Mouse (Mus musculus) kidney, adult 9 months (tissue): ENCODE measurements at regions not wholly inside any gene's neighbourhood (a gene's known extent, or its start where the extent isn't known, plus 50 kb on each side); places are given as distances from the start of the nearest gene placed in this dataset.

Experiments used
- DNase-seq: peaks from one replicate; pipeline ENCODE4 v3.0.0; 2022

- DNase-seq: no peak
Observed at GRCm38 (mm10) chr10:68378212-68378611, 99.7 kb upstream of the Arid5b start.

GRCm38 (mm10) chr10:68377479-68377878 lies 98.9 kb upstream of the Arid5b start:
- DNase-seq: no peak

GRCm38 (mm10) chr10:68373875-68374274 lies 95.3 kb upstream of the Arid5b start:
- DNase-seq: no peak

GRCm38 (mm10) chr10:68371785-68372184 lies 93.2 kb upstream of the Arid5b start:
- DNase-seq: no peak

- no peak for DNase-seq
Observed at GRCm38 (mm10) chr10:68370986-68371385, 92.4 kb upstream of the Arid5b start.

GRCm38 (mm10) chr10:68366796-68367195 lies 88.3 kb upstream of the Arid5b start:
- DNase-seq: no peak

- DNase-seq: no peak
Observed at GRCm38 (mm10) chr10:68360765-68361483, 82.4 kb upstream of the Arid5b start.

- no peak for DNase-seq
Observed at GRCm38 (mm10) chr10:68359135-68359534, 80.6 kb upstream of the Arid5b start.

GRCm38 (mm10) chr10:68356973-68357372 lies 78.4 kb upstream of the Arid5b start:
- DNase-seq: peak; percentile 73

GRCm38 (mm10) chr10:68356521-68356920 lies 78.0 kb upstream of the Arid5b start:
- no peak for DNase-seq

GRCm38 (mm10) chr10:68356093-68356485 lies 77.5 kb upstream of the Arid5b start:
- DNase-seq: peak; percentile 42

- peak; percentile 40 for DNase-seq
Observed at GRCm38 (mm10) chr10:68355471-68356092, 77.0 kb upstream of the Arid5b start.

- DNase-seq: peak; percentile 85
Observed at GRCm38 (mm10) chr10:68354335-68355231, 76.0 kb upstream of the Arid5b start.

GRCm38 (mm10) chr10:68353692-68354232 lies 75.2 kb upstream of the Arid5b start:
- DNase-seq: peak; percentile 52

- DNase-seq: peak; percentile 73
Observed at GRCm38 (mm10) chr10:68351841-68352555, 73.5 kb upstream of the Arid5b start.

GRCm38 (mm10) chr10:68351441-68351840 lies 72.9 kb upstream of the Arid5b start:
- peak; percentile 31 for DNase-seq

- no peak for DNase-seq
Observed at GRCm38 (mm10) chr10:68350798-68351197, 72.3 kb upstream of the Arid5b start.

GRCm38 (mm10) chr10:68347806-68348205 lies 69.3 kb upstream of the Arid5b start:
- DNase-seq: no peak

- peak; percentile 93 for DNase-seq
Observed at GRCm38 (mm10) chr10:68344991-68345720, 66.6 kb upstream of the Arid5b start.

GRCm38 (mm10) chr10:68344211-68344610 lies 65.7 kb upstream of the Arid5b start:
- DNase-seq: no peak

- no peak for DNase-seq
Observed at GRCm38 (mm10) chr10:68334054-68334453, 55.5 kb upstream of the Arid5b start.
